Mouse (Mus musculus): Measurements from ENCODE around the gene Lmntd2.

Gene Lmntd2

GRCm38 (mm10) chr7:141190220-141190619 lies 23.7 kb downstream of the Lmntd2 start:
- DNase-seq (ENCODE audit: low spot score in 2 of 2): no peak

GRCm38 (mm10) chr7:141188733-141189132 lies 25.1 kb downstream of the Lmntd2 start:
- no peak for DNase-seq (ENCODE audit: low spot score in 2 of 2)

- no peak for DNase-seq (ENCODE audit: low spot score in 2 of 2)
These were observed 25.7 kb downstream of the Lmntd2 start for GRCm38 (mm10) chr7:141188194-141188593.

- peak; percentile 80 to 86 for DNase-seq (ENCODE audit: low spot score in 2 of 2)
These were observed 37.7 kb downstream of the Lmntd2 start for GRCm38 (mm10) chr7:141176173-141176572.

GRCm38 (mm10) chr7:141175068-141175467 lies 38.8 kb downstream of the Lmntd2 start:
- DNase-seq (ENCODE audit: low spot score in 2 of 2): no peak

- DNase-seq (ENCODE audit: low spot score in 2 of 2): no peak
These were observed 40.5 kb downstream of the Lmntd2 start for GRCm38 (mm10) chr7:141173323-141173850.

- DNase-seq (ENCODE audit: low spot score in 2 of 2): peak; percentile 86
These were observed 41.5 kb downstream of the Lmntd2 start, which contains the start of gene Rnh1 for GRCm38 (mm10) chr7:141172116-141173006. Gene Rnh1 (minus strand): TSS chr7:141172857.

- no peak for DNase-seq (ENCODE audit: low spot score in 2 of 2)
These were observed 44.0 kb downstream of the Lmntd2 start for GRCm38 (mm10) chr7:141169866-141170265.

- DNase-seq (ENCODE audit: low spot score in 2 of 2): no peak
These were observed 44.6 kb downstream of the Lmntd2 start for GRCm38 (mm10) chr7:141169300-141169699.

- peak; percentile 66 to 72 for DNase-seq (ENCODE audit: low spot score in 2 of 2)
These were observed 45.3 kb downstream of the Lmntd2 start for GRCm38 (mm10) chr7:141168518-141168953.

- no peak for DNase-seq (ENCODE audit: low spot score in 2 of 2)
These were observed 45.9 kb downstream of the Lmntd2 start for GRCm38 (mm10) chr7:141167901-141168517.

GRCm38 (mm10) chr7:141164850-141165249 lies 49.0 kb downstream of the Lmntd2 start:
- DNase-seq (ENCODE audit: low spot score in 2 of 2): peak in 1 of 2 experiments; percentile 17

GRCm38 (mm10) chr7:141164397-141164796 lies 49.5 kb downstream of the Lmntd2 start:
- no peak for DNase-seq (ENCODE audit: low spot score in 2 of 2)

Data from natural killer cell, adult 2 months (primary cell).